Mouse (Mus musculus): ENCODE measurements at regions not wholly inside any gene's neighbourhood (a gene's known extent, or its start where the extent isn't known, plus 50 kb on each side); places are given as distances from the start of the nearest gene placed in this dataset.

GRCm38 (mm10) chr11:114608009-114608408 is 60.3 kb upstream of the Rpl38 start:
- TF ChIP-seq POLR2A (IDR thresholded peaks at IDR 0.05; ENCODE audit: borderline replicate concordance, extremely low read depth, low read depth, low read length) = no peak
- 0 out of 2 replicates have a peak, but pooled peaks have one; percentile 2 for TF ChIP-seq CTCF (IDR thresholded peaks at IDR 0.05; ENCODE audit: insufficient read depth, low read length)

Measured in lung, adult 2 months (tissue).